Mouse (Mus musculus) CD4-positive, CD25-positive, alpha-beta regulatory T cell, adult 2 months (primary cell): ENCODE data around the gene Dhx9.
"Not testable (repeated sequence)": the region's sequence is repeated elsewhere in the genome, so short reads cannot be mapped to it uniquely, and the experiment has no call there.

Source experiments
- DNase-seq: peaks from one replicate; pipeline ENCODE4 v3.0.0-alpha.2; 2012; ENCODE audit warnings: low read depth, low spot score

The Dhx9 gene

DNA sequence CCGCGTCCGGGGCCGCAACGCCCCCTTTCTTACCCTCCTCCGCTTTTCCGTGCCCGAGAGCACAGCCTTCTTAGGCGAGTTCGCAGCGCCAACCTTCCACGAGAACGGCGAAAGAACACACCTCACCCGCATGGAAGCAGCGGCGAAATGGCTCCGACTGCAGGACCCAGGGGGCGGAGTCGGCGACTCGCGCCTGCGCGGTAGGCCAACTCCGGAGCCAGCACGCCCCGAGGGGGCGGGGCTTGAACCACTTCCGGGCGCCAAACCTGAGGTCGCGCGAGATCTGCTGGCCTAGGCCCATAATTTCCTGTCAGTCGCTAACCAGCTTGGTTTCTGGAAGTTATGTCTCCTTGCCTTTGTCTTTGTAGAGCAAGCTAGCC is at the start of gene Dhx9:
Gene Dhx9 (minus strand): TSS at position 161 of the 380 bp plus-strand sequence.
- DNase-seq, result peak; percentile 99

DNA sequence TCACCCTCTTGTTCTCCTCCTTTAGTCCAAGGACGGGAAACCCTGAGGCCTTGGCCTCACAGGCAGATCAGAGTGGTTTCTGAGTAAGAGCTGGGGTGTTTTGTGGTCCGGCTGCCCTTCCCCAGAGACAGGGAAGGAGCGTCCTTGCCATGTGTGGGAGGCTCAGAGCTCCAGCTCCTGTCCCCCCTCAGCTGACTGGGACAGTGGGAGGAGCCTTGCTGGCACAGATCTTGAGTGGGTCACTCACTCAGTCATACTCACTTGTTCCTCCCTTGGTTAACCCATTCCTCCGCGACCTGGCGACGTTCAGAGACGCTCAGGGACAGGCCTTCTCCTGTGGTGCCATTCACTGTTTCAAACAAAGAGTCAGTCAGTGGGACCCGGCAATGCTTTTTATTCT is 48.2 kb upstream of the Dhx9 start:
- no peak for DNase-seq

DNA sequence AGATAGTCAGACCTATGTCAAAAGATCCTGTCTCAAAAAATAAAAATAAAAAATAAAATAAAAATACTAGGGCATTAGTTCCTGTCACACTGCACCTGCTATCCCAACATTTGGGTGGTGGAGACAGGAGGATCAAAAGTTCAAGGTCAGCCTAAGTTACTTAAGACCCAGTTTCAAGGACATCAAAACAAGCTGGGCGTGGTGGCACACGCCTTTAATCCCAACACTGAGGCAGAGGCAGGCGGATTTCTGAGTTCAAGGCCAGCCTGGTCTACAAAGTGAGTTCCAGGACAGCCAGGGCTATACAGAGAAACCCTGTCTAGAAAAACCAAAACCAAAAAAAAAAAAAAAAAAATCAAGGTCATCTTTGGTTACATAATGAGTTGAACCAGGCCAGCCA is 45.4 kb upstream of the Dhx9 start:
- not testable (repeated sequence) for DNase-seq

DNA sequence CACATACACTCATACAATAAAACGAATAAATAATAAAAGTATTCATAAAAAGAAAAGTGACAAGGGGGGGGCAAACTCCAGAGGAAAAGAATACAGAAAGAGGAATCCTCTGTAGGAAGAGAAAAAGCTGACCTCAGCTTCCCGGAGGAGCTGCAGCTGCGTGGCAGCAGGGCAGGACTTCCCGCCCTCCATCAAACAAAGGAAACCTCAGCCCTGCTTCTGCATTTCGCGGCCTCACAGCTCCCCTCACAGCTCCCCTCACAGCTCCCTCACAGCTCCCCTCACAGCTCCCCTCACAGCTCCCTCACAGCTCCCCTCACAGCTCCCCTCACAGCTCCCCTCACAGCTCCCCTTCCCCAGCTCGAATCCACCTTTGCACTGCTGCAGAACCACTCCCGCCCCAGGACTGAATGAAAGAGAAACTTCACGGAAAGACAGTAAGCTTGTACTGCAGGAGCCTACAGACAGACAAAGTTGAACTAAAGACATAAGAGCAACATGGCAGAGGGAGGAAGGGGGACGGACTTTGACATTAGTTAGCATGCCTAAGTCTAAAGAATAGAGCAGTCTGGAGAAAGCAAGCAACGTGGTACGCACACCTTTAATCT is 44.9 kb upstream of the Dhx9 start:
- DNase-seq, result peak; percentile 20

DNA sequence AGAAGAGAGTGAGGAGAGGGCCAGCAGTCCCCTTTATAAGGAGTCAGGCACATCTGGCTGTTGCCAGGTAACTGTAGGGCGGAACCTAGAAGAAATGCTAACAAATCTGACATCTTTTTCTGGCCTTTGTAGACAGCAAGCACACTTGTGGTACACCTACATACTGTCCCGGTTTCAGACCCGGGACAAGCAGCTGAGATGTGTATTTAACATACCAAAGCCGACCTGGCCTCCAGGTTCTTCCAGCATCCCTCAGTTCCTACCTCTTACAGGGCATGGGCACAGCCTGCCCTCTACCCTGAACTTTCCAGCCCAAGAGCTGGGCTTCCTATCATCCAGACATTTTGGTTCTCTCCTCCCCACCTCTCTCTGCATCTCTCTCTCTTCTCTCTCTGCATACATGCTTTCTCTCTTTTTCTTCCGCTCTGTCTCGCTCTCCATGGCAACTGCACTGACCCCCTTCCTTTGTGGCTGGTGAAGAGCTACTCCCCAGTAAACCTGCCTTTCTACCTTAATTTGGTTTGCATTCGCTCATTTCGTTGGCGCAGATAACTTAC is 44.3 kb upstream of the Dhx9 start:
- no peak for DNase-seq

DNA sequence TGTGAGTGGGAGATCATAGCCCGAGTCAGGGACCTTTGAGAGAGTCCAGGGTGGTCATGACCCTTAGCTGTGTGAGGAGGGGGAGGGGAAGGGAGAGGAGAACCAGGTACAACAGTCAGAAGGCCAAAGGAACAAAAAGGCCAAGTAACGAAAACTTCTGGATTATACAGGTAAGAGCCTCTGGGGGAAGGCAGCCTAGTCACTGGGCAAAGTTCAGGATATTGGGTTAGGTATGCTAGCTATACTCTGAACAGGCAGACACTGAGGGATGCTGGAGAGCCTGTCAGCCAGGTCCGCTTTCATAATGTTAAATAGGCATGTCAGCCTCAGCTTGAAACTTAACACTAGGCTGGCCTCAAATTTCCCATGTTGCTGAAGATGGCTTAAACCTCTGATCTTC is 34.7 kb upstream of the Dhx9 start:
- no peak for DNase-seq

DNA sequence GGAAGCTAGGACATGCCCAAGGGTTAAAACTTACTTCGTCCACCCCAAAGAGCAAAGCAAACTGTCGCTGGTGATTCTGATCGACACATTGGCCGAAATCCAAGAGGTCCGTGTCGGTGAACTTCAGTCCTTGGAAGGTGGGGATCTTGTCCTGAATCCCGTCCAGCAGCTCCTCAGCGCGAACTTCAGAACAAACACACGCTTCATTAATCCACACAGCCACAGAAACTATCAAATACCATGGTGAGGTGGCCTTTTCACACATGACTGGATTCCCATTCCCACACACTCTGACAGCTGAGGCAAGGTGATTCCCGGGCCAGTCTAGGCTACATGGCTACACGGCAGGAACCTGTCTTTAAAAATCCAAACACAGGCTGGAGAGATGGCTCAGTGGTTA is 27.9 kb upstream of the Dhx9 start:
- no peak for DNase-seq

DNA sequence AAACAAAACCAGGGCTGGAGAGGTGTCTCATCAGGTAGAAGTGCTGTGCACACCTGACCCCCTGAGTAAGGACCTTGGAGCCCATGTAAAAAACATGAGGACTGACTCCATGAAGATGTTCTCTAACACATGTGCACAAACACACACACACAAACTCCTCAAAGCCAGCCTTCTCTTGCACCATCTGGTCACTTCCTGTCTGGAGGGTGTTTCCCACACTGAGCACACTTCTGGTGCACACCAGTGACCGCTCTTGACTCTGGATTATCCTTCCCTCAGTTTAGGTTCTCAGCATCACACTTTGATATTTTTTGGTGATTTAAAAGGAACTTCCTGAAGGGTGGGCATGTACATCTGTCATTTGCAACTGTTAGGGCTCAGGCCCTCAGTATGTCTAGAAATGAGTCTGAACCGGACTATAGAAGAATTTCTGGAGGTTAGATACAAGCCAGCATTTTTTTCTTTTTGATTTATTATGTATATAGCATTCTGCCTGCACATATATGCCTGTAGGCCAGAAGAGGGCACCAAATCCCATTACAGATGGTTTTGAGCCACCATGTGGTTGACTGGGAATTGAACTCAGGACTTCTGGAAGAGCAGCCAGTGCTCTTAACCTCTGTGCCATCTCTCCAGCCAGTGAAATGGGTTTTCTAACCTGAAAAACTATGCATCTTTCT is 23.0 kb upstream of the Dhx9 start:
- peak; percentile 60 for DNase-seq

DNA sequence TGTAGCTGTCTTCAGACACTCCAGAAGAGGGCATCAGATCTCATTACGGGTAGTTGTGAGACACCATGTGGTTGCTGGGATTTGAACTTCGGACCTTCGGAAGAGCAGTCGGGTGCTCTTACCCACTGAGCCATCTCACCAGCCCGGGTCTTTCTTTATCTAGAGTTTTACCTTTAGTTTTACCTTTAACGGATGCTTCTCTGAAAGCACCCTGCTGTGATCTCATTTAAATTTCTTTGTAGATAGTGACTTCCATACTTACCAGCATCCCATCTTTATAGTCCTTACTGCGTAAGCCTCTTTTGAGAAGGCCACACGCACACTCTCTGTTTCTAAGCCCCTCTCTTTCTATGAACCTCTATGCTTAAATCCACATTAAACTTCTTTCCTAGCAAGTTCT is 22.1 kb upstream of the Dhx9 start:
- DNase-seq, result not testable (repeated sequence)

DNA sequence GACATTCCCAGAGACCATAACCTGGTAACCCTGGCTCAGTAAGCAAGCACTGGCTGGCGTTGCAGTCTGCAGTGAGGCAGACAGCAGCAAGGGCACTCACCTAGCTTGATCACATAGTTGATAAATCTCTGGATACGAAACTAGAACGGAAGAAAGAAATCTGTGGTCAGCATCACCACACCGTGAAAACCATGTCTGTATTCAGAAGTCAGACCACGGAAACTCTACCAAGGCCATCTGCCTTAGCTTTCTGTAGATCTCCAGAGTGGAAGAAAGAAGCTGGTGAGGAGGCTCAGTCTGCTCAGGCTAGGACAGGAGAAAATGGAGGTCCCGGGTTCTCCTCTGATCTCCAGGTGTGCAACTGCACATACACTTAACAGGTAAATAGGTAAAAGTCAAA is 21.6 kb upstream of the Dhx9 start:
- DNase-seq, result no peak

DNA sequence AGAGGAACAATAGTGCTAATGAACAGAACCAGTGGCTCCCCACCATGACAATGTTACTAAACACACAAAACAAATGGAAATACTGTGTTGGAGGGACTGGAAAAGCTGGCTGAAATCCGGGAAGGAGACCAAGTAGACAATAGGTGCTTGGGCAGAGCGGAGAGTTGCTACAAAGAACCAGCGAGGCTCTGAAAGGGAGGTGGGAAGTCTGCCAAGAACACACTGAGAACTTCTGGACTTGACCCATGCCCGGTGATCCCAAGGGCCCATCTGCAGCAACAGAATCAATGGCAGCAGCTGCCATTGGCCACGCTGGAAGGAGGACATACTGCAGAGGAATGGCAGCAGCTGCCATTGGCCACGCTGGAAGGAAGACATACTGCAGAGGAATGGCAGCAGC is 18.8 kb upstream of the Dhx9 start:
- no peak for DNase-seq

DNA sequence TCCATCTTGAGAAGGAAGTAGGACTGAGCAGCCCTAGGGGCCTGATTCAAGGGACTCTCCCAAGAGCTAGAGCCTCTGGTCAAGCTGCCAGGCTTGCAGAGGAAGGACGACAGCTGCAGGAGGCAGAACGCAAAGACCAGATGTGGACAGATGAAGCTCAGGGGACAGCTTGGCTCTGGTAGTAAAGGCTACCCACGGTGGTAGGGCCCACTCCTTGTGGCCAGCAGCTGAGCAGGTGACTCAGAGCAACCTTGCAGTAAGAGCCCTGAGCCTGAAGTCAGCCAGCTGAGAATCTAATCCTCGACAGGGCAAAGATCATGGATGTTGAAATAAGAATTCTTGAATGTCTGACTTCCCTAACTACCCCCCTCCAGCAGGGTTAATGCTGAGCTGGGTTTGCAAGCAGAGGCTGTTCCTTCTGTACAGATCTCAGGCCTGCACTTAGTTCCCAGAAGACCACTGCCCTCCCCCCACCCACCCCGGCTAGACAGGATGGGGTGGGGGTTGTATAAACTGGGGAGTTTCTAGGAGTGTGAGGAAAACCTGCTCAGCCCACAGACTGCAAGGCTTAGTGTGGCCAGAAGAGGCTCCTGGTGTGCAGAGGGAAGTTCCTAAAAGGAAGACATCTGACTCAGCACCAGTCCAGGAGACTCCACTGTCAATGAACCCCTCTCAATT is 14.3 kb upstream of the Dhx9 start:
- no peak for DNase-seq

DNA sequence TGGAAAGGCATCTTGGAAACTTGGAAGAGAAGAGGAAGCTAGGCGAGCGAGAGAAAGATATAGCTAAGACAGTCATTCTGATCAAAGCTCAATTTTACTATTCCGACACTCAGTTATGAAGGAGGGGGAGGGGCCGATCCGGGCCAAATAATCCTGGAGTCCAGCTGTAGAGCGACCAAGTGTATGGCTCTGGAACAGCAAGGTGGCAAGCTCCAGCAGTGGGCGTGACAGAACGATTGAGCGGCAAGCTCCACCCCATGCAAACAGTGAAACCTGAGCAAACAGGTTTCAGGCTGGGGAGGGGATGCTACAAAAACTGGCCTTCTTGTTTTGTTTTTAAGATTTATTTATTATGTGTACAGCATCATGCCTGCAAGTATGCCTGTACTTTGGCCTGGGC is 12.6 kb upstream of the Dhx9 start:
- no peak for DNase-seq

DNA sequence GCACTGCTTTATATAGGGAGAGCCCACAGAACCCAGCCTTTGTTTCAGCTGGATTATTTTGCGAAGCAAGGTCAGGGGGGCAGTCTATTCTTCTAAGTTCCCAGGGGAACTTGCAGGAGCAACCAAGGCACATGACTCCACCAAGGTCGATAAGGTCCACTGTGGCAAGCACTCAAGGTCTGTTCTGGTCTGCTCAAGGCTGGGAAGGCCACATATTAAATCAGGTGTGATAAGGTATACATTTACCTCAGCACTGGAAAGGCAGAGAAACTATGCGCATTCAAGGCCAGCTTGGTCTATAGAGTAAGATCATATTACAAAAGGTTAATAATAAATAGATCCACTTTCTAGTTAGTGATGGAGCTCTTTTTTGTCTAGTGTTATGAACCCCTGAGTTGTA is 8.6 kb upstream of the Dhx9 start:
- DNase-seq, result no peak

DNA sequence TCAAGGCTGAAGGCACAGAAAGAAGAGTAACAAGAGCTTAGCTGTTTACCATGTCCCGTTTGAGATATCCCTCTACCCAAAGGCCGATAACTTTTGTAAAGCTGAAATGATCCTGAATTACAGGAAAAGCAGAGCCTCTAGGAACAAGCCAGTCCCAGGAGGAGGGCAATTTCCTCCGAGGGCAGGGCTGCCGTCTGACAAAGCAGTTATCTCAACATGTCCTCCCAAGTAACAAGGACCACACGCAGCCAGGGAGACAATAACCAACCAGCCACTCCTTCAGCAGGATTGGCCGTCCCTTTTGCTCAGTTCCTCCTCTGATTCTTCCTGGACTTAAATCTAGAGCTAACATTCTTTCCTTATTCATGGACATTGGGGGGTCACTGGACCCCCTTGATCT is 6.5 kb upstream of the Dhx9 start:
- DNase-seq, result no peak

DNA sequence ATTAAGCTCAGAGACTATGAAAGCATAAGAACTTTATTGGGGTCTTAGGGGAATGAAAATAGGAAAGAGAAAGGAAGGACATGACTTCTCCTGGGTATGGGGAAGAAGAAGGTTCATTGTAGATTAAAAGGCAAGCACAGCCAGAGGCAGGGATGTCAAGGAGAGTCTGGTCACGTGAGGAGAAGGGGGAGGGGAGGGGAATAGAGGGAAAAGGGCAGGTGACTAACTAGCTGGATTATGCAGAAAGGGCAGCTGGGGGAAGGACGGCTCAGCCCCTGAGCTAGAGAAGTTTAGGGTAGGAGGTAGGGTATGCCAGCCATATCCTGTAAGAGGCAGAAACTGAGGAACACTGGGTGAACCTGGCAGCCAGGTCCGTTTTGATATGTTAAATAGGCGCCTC is 5.9 kb upstream of the Dhx9 start:
- no peak for DNase-seq

DNA sequence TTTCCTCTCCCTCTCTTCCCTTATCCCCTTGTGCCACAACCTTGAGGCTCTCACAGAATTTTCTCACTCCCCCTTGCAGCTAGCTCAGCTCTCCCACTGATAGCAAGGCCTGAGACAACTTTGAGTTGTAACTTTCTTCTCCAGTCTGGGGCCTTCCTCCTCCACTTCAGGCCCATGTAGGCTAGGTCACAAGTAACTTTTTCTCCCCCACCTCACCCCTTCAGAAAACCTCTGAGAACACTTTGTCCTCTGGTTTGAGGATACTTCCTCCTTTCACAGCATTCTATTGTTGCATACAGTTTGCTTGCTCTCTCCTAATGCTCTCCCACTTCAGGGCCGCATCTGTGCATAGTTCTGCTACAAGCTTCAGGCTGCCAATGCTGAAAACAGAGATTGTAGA is 4.4 kb upstream of the Dhx9 start:
- DNase-seq, result no peak

DNA sequence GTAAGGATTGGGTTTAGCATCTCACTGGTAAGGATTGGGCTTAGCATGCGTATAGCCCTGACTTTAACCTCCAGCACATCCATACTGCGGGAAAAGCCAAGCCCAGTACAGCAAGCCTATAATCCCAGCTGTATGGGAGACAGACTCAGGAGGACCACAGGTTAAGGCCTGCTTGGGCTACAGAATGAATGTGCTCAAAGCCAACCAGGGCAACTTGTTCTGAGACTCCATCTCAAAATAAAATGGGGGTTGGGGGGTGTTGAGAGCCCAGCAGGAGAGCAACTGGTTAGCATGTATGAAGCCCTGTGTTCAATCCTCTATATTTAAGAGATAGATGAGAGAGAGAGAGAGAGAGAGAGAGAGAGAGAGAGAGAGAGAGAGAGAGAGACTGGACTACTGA is 3.9 kb upstream of the Dhx9 start:
- no peak for DNase-seq

DNA sequence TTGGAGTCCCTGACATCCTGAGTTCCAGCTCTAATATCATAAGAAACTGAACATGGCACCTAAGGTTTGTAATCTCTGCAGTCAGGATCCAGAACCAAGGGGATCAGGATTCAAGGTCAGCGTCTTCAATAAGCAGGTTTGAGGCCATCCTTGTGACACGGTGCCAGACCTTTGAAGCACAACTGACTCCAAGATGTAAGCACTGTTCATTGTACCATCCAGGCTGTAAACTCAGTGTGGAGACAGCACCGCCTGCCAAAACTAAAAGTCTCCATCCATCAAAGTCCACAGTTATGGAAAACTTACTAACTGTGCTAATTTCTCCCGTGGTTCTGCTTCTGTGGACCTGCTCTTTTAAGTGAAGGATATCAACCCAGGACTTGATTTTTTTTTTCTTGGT is 2.5 kb upstream of the Dhx9 start:
- DNase-seq, result no peak

DNA sequence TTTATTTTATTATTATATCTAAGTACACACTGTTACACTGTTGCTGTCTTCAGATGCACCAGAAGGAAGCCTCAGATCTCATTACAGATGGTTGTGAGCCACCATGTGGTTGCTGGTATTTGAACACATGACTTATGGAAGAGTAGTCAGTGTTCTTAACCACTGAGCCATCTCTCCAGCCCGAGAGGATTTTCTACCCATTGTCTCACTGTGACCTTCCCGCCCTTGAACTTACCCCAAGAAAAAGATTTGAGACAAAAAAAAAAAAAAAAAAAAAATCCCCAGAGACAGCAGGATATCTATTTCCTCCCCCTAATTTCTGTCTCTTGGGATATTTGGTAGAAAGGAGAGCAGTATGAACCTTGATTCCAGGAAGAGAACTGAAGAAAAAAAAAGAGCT is 2.1 kb upstream of the Dhx9 start:
- no peak for DNase-seq

DNA sequence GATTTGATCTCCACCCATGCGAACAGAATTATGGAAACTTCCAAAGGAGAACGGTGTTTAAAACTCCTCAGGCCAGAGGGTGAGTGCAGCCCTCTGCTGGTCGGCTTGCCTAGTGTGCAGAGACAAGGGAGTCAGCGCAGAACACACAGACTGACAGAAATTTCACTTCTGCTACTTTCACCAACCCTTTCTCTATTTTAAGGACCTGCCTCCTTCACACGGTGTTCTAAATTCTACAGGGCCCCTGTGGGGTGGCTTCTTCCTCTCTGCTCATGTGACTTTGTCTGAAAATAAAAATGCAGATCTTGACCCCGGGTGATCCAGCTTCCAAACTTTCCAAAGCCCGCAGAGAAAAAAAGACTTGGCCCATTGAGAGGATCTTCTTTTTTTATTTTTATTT is 1.7 kb upstream of the Dhx9 start:
- DNase-seq, result peak; percentile 61

DNA sequence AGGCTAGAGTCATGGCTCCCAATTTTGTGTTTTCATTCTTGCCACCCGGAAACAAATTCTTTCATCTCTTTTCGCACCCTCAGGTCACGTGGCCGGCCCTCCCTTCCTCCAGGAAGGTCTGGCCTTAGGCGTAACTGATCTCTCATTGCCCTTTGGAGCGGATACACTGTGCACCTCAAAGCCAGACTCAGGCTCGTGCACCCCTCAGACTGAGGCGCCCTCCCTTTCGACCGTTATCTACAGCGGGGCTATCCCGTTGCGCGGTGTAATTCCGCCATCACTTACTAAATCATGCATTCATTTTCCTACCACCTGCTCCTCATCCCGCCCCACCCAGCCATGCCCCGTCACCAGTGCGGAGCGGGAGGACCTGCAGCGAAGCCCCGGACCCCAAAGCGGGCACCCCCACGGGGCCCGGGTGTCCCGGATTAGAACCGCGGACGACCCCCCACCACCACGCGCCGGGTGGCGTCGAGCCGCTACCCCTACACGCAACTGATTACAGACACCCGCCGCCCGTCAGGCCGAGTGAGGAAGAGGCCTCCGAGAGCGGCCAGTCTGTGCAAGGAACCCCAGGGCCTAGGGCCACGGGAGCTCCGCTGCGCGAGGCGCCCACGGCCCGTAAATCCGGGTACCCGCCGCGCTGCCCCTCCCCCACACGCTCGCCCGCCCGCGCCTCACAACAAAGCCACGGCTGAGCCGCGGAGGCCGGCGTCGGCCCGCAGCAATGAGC is 527 bp downstream of the Dhx9 start:
- peak; percentile 78 for DNase-seq
